In the genomic region with DNA sequence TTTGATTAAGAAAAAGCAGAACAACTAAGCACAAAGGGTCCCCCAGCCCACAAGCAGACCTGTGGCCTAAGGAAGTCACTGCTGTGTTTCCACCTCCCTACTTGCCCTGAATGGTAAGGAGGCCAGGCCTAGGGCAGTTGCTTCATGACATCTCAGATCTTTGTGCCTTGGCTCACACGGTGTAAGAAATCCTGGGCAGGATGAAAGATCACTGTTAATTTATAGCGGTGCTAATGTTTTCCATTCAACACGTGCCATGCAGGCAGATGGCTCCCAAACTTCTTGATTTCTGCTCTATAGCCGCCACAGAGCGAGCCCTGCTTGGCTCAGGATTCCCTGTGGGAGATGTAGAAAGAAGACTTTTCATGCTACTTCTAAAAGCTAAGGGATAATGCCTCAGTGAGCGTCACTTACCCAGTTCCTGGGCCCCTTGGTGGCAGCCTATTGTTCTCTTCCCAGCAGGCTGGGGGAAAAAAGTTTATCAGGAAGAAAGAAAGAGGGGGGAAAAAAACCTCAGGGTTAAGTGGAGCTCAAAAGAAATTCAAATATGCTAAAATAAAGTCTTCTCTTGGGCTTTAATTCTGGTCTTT, we compare ENCODE assay signal across 21 mouse cellular contexts.
DNase-seq lines count a peak whose midpoint lies in the region; ATAC-seq and TF ChIP-seq lines count a peak whose summit lies in the region.
"Had no signal": no experiment of that assay in that cellular context is flagged by ENCODE, and none has a peak within 500 bp of the region (broad histone marks: within the 10 kb centered on the region; RNA-seq: fewer than 3 reads in every experiment).

No protein-coding gene starts in this region.

- H3K9me3 ChIP-seq in forebrain, embryonic 11.5 days (ENCODE audit: control insufficient read depth, low read length), result no peaks in the 10 kb centered on the region
- H3K9me3 ChIP-seq in forebrain, embryonic 13.5 days (replicated peaks), result peaks cover 5% of the 10 kb centered on the region; the same call in 1 of the 2 replicates
- no peaks in the 10 kb centered on the region for H3K9me3 ChIP-seq in midbrain, embryonic 11.5 days (ENCODE audit: control insufficient read depth, low read length)
- no peaks in the 10 kb centered on the region for H3K9me3 ChIP-seq in midbrain, postnatal 0 days (ENCODE audit: low read length)
- H3K9me3 ChIP-seq in midbrain, embryonic 14.5 days (ENCODE audit: control insufficient read depth, low read length), result peaks cover 4% of the 10 kb centered on the region
- H3K9me3 ChIP-seq: embryonic facial prominence, embryonic 15.5 days; lung, embryonic 15.5 days had no signal

- WGBS in forebrain, embryonic 11.5 days, result 7% methylated on average over 6 of the region's 6 CpGs
- WGBS in forebrain, embryonic 13.5 days, result 3% methylated on average over 6 of the region's 6 CpGs
- WGBS in midbrain, embryonic 11.5 days, result 5% methylated on average over 6 of the region's 6 CpGs
- 15% methylated on average over 6 of the region's 6 CpGs for WGBS in midbrain, postnatal 0 days
- 4% methylated on average over 6 of the region's 6 CpGs for WGBS in midbrain, embryonic 14.5 days

- peaks cover 6% of the 10 kb centered on the region; the same call in 1 of the 2 replicates for H3K4me1 ChIP-seq in forebrain, embryonic 11.5 days (replicated peaks; ENCODE audit: control insufficient read depth, insufficient read depth, low read length)
- peaks cover 6% of the 10 kb centered on the region for H3K4me1 ChIP-seq in forebrain, embryonic 13.5 days
- peaks cover 6% of the 10 kb centered on the region; the same call in 1 of the 2 replicates for H3K4me1 ChIP-seq in midbrain, embryonic 11.5 days (ENCODE audit: control insufficient read depth, insufficient read depth, low read length)
- no peaks in the 10 kb centered on the region for H3K4me1 ChIP-seq in midbrain, postnatal 0 days (ENCODE audit: insufficient read depth, low read length)
- peaks cover 5% of the 10 kb centered on the region; the same call in 1 of the 2 replicates for H3K4me1 ChIP-seq in midbrain, embryonic 14.5 days (ENCODE audit: control insufficient read depth, insufficient read depth, low read length)
- H3K4me1 ChIP-seq: lung, embryonic 15.5 days had no signal

- no peak for TF ChIP-seq CTCF in midbrain, postnatal 0 days (IDR thresholded peaks at IDR 0.05)

- intact Hi-C loops in left cerebral cortex, postnatal 25 days (cut with DNase I), result no loop called here

- no peak for DNase-seq in forebrain, embryonic 11.5 days (ENCODE audit: low spot score)
- no peak for DNase-seq in midbrain, embryonic 11.5 days (ENCODE audit: low spot score, missing footprints)
- no peak for DNase-seq in midbrain, postnatal 0 days (ENCODE audit: low spot score)
- peak; percentile 35 for DNase-seq in embryo, embryonic 11 days
- peak; percentile 29 for DNase-seq in midbrain, embryonic 14.5 days
- DNase-seq in ovary, adult 18-20 months (ENCODE audit: low spot score), result no peak
- DNase-seq in left cerebral cortex, postnatal 25 days (ENCODE audit: low spot score in 2 of 2), result no peak
- DNase-seq: adrenal gland, postnatal 36 days; cerebellum, adult 18-20 months; heart, postnatal 10 days; kidney, adult 11 months; lung, postnatal 4 days; right cerebral cortex, adult 18-20 months had no signal

- H3K27me3 ChIP-seq in forebrain, embryonic 11.5 days (ENCODE audit: control insufficient read depth, insufficient read depth, low read length), result no peaks in the 10 kb centered on the region
- H3K27me3 ChIP-seq in forebrain, embryonic 13.5 days, result no peaks in the 10 kb centered on the region
- no peaks in the 10 kb centered on the region for H3K27me3 ChIP-seq in midbrain, embryonic 11.5 days (ENCODE audit: control insufficient read depth, insufficient read depth, low read length)
- H3K27me3 ChIP-seq in midbrain, postnatal 0 days (ENCODE audit: insufficient read depth, low read length), result no peaks in the 10 kb centered on the region
- H3K27me3 ChIP-seq in midbrain, embryonic 14.5 days (ENCODE audit: control insufficient read depth, insufficient read depth, low read length), result no peaks in the 10 kb centered on the region
- H3K27me3 ChIP-seq: embryonic facial prominence, embryonic 15.5 days; limb, embryonic 13.5 days; lung, embryonic 15.5 days had no signal

- H3K36me3 ChIP-seq in forebrain, embryonic 11.5 days (ENCODE audit: control insufficient read depth, insufficient read depth, low read length), result no peaks in the 10 kb centered on the region
- no peaks in the 10 kb centered on the region for H3K36me3 ChIP-seq in forebrain, embryonic 13.5 days (ENCODE audit: poor library complexity, severe bottlenecking)
- no peaks in the 10 kb centered on the region for H3K36me3 ChIP-seq in midbrain, embryonic 11.5 days (ENCODE audit: control insufficient read depth, insufficient read depth, low read length)
- no peaks in the 10 kb centered on the region for H3K36me3 ChIP-seq in midbrain, postnatal 0 days (ENCODE audit: insufficient read depth, low read length)
- H3K36me3 ChIP-seq in midbrain, embryonic 14.5 days (ENCODE audit: control insufficient read depth, insufficient read depth, low read length), result no peaks in the 10 kb centered on the region
- H3K36me3 ChIP-seq: embryonic facial prominence, embryonic 15.5 days; G1E; limb, embryonic 13.5 days; lung, embryonic 15.5 days had no signal

- no peak overlapping the region for H3K27ac ChIP-seq in forebrain, embryonic 11.5 days (ENCODE audit: low read depth, low read length)
- H3K27ac ChIP-seq in forebrain, embryonic 13.5 days, result no peak overlapping the region
- no peak overlapping the region for H3K27ac ChIP-seq in midbrain, embryonic 11.5 days (ENCODE audit: low read depth, low read length)
- H3K27ac ChIP-seq in midbrain, postnatal 0 days (ENCODE audit: low read depth, low read length), result no peak overlapping the region
- H3K27ac ChIP-seq in midbrain, embryonic 14.5 days (replicated peaks; ENCODE audit: low read depth, low read length), result no peak overlapping the region
- H3K27ac ChIP-seq: embryonic facial prominence, embryonic 15.5 days; kidney, postnatal 0 days; limb, embryonic 13.5 days; liver, embryonic 14.5 days; lung, embryonic 15.5 days had no signal

- ATAC-seq in forebrain, embryonic 11.5 days (replicated peaks; ENCODE audit: low FRiP score), result peak; percentile 53
- ATAC-seq in forebrain, embryonic 13.5 days, result no peak
- peak; percentile 74 for ATAC-seq in midbrain, embryonic 11.5 days (ENCODE audit: low FRiP score)
- ATAC-seq in midbrain, postnatal 0 days (ENCODE audit: low FRiP score), result no peak
- ATAC-seq in midbrain, embryonic 14.5 days (ENCODE audit: low FRiP score, low TSS enrichment), result no peak

- H3K9ac ChIP-seq in forebrain, embryonic 11.5 days (ENCODE audit: low read length), result no peak overlapping the region
- no peak overlapping the region for H3K9ac ChIP-seq in forebrain, embryonic 13.5 days
- no peak overlapping the region for H3K9ac ChIP-seq in midbrain, embryonic 11.5 days (ENCODE audit: low read length)
- H3K9ac ChIP-seq in midbrain, postnatal 0 days (replicated peaks; ENCODE audit: low read length, poor library complexity, severe bottlenecking), result no peak overlapping the region
- H3K9ac ChIP-seq in midbrain, embryonic 14.5 days (replicated peaks; ENCODE audit: low read length), result no peak overlapping the region
- H3K9ac ChIP-seq: embryonic facial prominence, embryonic 15.5 days; limb, embryonic 13.5 days; liver, embryonic 14.5 days; lung, embryonic 15.5 days had no signal

- no peak overlapping the region for H3K4me2 ChIP-seq in forebrain, embryonic 11.5 days (ENCODE audit: low read depth, low read length, severe bottlenecking)
- H3K4me2 ChIP-seq in forebrain, embryonic 13.5 days, result no peak overlapping the region
- no peak overlapping the region for H3K4me2 ChIP-seq in midbrain, embryonic 11.5 days
- H3K4me2 ChIP-seq in midbrain, postnatal 0 days (ENCODE audit: low read depth, low read length, poor library complexity, severe bottlenecking), result no peak overlapping the region
- no peak overlapping the region for H3K4me2 ChIP-seq in midbrain, embryonic 14.5 days (ENCODE audit: low read length)
- H3K4me2 ChIP-seq: embryonic facial prominence, embryonic 15.5 days; heart, embryonic 11.5 days; limb, embryonic 13.5 days; lung, embryonic 15.5 days had no signal

- H3K4me3 ChIP-seq in forebrain, embryonic 11.5 days (ENCODE audit: low read depth, low read length), result no peak overlapping the region
- H3K4me3 ChIP-seq in forebrain, embryonic 13.5 days, result no peak overlapping the region
- no peak overlapping the region for H3K4me3 ChIP-seq in midbrain, embryonic 11.5 days (ENCODE audit: low read depth, low read length)
- no peak overlapping the region for H3K4me3 ChIP-seq in midbrain, postnatal 0 days (ENCODE audit: low read depth, low read length)
- no peak overlapping the region for H3K4me3 ChIP-seq in midbrain, embryonic 14.5 days (replicated peaks; ENCODE audit: low read depth, low read length)
- H3K4me3 ChIP-seq: embryonic facial prominence, embryonic 15.5 days; limb, embryonic 13.5 days; lung, embryonic 15.5 days had no signal

Comparison
In these comparisons a context has a peak if more than half of its experiments do, and no peak if none do; other contexts are left out.
1. ATAC-seq: peak in forebrain, embryonic 11.5 days (single experiment) and midbrain, embryonic 11.5 days (single experiment); none in forebrain, embryonic 13.5 days (single experiment), midbrain, postnatal 0 days (single experiment) and midbrain, embryonic 14.5 days (single experiment).
2. DNase-seq: peak in embryo, embryonic 11 days (single experiment) and midbrain, embryonic 14.5 days (single experiment); none in forebrain, embryonic 11.5 days (single experiment), midbrain, embryonic 11.5 days (single experiment), midbrain, postnatal 0 days (single experiment), ovary, adult 18-20 months (single experiment) and left cerebral cortex, postnatal 25 days (0 of 2).